Mouse (Mus musculus): ENCODE data around the gene Tlr9.

Gene Tlr9

DNA sequence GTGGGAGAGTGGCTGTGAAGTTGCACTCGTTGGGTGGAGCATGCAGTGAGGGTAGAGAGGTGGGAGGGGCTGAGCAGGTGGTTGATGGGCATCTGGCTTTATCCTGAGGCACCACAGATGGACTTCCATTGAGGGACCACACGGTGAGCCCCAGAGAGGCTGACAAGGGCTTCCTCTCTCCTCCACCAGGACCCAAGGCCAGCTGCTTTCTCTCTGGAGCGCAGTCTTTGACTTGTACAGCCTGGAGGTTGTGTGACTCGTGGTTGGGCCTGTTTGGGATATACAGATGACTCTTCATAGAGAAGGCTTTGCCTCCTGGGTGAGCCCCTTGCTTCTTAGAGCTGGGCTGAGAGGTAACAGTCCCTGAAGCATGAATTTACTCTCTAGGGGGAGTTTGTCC, 46.0 kb downstream of the Tlr9 start:
- DNase-seq (ENCODE audit: low spot score), result no peak

DNA sequence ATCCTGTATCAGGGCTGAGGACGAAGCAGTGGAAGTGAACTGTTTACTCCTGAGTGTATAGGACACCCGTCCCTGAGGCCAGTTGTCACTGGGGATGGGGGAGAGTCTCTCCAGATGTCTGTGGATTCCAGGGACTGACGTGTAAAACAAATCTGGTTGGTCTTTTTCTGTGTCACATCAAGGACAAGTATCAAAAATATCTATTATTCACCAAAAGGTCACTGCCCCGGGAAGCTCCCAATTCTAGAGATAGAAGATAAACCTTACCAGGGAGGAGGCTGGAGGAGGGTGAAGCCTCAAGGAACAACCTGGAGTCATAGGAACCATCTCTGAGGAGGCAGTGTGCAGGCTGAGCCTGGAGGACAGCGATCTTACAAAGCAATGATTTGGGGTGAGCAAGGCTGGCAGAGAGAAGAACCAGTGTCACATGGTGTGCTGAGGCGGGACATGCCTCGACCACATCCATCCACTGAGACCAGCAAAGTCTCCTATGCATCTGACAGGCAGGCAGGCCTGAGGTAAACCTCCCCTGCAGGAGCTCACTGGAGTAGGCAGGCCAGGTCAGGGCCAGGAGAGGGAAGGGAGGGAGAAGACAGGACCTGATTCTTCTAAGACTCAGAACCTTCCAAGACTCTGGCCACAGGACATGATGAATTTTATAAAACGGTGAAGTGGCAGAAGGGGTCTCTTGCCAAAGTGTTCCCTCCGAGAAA, 46.8 kb downstream of the Tlr9 start:
- no peak for DNase-seq (ENCODE audit: low spot score)

DNA sequence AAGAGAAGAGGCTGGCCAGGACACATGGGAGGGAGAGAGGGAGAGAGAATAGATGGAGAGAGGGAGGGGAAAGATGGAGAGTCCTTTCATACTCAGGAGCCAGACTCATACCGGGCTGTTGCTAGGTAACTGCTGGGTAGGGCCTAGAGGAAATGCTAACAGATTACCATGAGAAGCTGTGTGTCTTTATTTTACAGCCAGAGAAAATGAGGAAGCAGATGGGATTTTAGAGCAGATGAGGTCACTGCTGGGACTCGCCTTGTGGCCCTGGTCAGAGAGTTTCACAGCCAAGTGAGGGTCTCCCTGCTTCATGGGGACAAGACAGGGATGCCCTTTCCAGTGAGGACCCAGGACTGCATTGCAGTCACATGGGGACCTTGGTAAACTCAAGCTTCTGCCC, 47.5 kb downstream of the Tlr9 start:
- no peak for DNase-seq (ENCODE audit: low spot score)

DNA sequence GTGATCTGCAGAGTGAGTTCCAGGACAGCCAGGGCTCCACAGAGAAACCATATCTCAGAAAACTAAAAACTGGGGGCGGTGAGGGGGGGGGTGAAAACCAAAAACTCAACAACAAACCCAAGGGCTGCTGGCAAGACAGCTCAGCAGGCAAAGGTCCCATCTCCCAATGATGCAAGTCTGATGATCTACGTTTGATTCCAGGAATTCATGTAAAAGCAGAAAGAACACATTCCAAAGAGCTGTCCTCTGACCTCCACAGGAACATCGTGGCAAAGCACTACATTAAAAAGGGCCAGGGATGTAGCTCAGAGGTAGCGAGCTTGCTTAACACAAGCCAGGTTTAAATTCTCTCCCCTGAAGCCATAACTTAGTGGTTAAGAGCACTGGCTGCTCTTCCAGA, 48.3 kb downstream of the Tlr9 start:
- no peak for DNase-seq (ENCODE audit: low spot score)

DNA sequence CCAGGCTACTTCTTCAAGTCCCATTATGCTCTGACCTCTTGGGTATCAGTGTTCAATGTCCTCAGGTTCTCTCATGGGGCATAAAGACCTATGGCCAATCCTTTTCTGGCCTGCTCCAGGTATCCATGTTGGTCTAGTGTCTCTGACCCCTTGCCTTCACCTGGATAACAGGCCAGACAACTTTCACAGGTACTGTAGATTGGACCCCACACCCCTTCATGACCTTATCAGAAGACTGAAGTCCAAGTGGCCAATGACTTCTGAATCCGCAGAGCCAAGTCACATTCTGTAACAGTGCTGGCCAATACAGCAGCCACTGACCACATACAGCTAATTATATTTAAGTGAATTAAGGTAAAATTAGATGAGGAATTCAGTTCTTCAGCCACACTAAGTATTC, 49.9 kb downstream of the Tlr9 start:
- no peak for DNase-seq (ENCODE audit: low spot score)

DNA sequence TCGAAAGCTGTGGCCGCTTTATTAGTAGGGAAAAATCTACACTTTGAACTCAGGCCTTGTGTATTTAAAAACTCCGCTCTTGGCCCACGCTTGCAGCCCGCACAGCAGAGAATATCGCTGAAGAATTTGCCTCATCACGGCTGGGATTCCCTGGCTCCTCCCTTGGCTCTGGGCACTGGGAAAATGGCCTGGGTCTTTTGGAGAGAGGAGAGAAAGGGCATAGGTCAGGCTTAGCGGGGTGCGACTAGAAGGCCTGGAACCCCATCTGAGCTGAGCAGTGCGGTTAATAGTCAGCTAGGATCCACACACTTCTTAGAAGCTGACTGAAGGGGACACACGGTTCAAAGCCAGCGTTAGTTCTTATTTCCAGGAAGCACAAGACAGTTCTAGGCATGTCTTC, 50.9 kb downstream of the Tlr9 start:
- no peak for DNase-seq (ENCODE audit: low spot score)

DNA sequence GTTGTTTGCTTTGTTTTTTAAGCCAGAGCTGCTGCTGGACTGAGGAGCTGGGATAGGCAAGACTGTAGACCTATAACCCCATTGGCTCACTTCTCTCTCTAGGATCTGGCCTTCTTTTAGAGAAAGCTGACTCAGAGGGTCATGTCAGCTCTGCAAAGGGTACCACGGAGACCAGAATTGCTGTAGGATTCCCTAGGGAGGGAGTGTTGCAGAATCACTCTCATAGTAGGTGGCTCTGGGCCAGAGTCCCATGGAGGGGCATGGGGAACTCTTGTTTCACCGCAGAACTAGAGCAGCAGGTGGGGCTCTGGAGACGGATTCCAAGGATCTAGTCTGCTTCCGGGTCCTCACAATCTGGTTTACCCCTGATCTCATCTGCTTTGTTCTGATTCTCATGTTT, 51.4 kb downstream of the Tlr9 start:
- DNase-seq (ENCODE audit: low spot score), result no peak

DNA sequence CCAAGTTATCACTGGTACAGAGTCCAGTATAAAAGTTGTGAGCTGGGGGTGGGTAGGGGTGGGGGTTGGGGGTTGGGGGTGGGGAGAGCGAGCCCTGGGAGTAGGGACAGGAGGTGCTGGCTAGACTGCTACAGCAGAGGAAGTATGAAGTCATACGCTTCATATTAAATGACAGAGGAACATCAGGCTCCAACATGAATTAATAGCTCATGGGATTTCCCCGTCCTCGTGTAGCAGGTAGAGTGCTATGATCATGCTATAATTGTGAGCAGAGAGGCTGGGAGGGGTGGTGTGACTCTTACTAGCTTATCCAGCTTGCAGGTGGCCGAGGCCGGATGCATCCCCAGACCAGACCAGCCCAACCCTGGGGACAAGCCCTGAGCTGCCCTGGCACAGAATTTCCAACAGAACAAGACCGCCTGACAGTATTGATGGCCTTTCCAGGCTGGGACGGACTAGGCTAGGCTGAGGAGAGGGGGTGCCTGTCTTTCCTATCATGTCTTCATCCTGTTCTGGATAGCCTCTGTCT, 52.3 kb downstream of the Tlr9 start:
- DNase-seq (ENCODE audit: low spot score), result no peak

DNA sequence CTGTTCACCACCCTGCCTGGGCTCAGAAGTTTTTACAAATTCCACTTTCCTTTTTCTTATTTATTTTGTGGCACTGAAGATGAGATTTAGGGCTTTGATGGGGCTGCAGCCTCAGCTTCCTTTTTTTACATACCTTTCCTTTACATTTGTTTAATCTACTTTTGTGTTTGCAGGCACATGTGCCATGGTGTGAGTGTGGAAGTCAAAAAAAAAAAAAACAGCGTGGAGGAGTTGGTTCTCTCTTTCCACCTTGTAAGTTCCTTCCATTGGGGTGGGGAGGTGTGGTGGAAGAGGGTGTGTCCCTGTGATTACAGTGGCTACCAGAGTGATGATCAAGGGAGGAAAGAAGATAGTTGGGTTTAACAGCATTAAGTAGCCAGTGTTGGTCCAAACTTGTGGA, 53.4 kb downstream of the Tlr9 start:
- DNase-seq (ENCODE audit: low spot score), result no peak
